Mouse (Mus musculus) thymus, postnatal 0 days (tissue): ENCODE measurements around the gene Cant1. TPM values are rescaled to one million over a fixed set of nuclear protein-coding genes. Genes with fewer than 3 reads are reported as not detected.

ENCODE experiments used
- DNase-seq: peaks from one replicate; pipeline ENCODE4 v3.0.0-alpha.2; 2015; ENCODE audit warnings: low spot score
- polyA plus RNA-seq: library from polyadenylated mRNA; unstranded; fragments of >200 nt; fragmentation: Nextera tagmentation; extraction: Ambion mirVana; gene quantifications from 2 replicates; pipeline ENCODE4 v1.2.1, GENCODE M21; 2015

Cant1 gene
- polyA plus RNA-seq, 1 experiment from 2014 or later = 26.6 TPM

DNA sequence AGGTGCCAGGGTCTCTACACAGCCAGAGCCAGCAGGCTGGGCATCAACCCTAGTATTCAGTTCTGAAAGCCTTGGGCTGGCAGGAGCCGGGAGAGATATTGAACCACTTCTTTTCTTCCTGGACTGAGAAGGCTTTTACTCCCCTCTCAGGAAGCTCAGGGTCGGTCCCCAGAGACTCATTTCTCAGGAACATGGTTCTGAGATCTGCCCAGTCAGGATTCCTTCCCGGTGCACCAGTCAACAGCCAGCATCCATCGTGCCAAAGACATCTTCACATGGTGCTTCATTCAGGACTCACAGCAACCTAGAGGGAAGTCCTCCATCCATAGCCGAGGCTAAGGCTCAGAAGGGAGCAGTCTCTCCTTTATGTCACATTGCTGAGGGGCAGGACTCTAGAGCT, 44.4 kb downstream of the Cant1 start:
- DNase-seq = no peak

DNA sequence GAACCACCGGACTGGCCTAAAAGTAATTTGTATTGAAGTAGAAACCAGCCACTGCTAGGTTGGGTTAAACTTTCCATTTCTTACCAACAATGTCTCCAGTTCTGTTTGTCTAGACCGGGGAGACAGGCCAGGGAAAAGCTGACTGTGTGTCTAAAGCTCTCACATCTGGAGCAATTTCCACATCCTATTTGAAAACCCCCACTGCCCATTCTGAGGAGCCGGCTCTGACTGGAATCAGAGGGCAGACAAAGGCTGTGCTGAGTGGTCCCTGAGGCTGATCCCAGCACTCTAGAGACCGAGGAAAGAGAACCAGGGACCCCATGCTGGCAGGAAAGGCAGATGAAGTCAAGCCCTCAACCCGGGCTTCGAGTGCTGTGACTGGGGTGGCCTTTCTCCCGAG, 46.2 kb downstream of the Cant1 start:
- no peak for DNase-seq

DNA sequence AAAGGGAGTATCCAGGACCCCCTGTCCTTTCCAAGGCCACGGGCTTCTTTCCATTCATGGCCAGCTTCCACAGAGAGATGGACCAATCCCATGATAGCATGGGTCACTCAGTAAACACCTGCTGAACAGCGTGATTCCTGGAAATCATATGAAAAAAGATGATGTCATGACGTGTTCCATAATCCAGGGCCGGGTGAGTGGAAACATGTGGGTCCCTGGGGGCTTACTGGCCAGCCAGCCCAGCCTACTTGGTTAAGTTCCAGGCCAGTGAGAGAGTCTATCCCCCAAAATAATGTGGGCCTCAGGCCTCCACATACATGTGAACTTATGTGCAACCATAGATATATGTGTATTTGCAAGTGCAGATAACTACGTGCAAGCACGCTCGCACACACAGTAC, 47.0 kb downstream of the Cant1 start:
- DNase-seq = no peak

DNA sequence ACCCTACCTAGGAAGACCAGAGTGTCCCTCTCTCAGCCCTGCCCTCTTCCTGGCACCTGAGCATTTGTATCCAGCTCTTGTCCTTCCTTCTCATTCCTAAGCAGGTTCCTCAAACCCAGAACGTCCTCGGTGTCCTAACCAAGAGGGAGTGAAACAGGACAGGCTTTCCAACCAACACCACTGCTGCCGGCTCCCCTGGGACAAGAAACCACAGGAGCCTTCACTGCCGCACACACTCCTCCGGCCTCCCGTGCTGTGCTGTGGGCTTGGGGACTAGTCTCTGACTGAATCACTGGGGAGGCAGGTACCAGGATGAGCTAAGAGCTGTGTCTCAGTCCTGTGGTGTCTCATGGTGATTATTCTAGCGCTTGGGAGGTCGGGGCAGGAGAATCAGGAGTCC, 49.2 kb downstream of the Cant1 start:
- DNase-seq = no peak

DNA sequence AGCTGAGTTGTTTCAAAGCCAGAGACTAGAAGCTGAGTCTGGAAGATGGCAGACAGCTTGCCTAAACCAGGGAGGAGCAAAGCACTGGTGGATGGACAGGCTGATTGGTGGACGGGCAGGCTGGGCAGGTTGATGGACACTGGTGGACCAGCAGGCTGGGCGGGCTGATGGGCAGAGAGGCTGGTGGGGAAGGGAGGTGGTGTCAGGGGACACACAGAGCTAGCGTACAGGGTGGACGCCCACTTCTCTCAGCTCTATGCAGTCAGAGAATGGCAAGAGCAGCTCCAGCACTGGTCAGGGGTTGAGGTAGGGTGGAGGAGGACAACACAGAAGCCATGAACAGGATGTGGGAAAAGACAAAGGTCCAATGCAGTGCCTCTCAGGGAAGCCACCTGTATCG, 49.6 kb downstream of the Cant1 start:
- DNase-seq = no peak

DNA sequence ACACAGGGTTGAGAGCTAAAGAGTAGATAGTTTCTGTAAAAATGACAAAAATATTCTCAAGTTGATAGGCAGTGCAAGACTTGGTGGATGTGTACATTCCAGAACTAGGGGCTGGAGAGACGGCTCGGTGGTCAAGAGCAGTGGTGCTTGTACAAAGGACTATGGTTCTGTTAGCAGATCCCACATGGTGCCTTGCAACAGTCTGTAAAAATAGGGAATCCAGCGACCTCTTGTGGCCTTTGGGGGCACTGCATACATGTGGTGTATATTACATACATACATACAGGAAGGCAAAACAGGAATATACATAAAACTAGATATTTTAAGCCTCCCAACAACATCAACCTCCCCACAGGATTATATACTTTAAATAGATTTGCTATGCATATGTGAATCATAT, 50.6 kb downstream of the Cant1 start:
- DNase-seq = peak; percentile 63

DNA sequence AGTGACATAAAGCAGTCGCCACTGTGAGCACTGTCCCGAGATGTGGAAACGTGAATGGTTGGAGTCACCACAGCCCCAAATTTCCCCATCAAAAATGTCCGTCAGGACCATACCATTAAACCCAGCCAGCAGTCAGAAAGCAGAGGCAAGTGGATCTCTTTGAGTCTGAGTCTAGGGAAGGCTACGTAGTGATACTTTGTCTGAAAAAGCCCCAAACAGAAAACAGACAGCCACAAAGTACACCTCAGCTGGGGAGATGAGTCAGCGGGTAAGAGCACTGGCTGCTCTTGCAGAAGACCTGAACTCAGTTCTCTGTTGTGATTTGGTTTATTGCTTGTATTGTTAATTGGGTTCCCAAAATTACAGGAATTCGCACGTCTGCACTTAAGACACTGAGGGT, 52.3 kb downstream of the Cant1 start:
- no peak for DNase-seq

DNA sequence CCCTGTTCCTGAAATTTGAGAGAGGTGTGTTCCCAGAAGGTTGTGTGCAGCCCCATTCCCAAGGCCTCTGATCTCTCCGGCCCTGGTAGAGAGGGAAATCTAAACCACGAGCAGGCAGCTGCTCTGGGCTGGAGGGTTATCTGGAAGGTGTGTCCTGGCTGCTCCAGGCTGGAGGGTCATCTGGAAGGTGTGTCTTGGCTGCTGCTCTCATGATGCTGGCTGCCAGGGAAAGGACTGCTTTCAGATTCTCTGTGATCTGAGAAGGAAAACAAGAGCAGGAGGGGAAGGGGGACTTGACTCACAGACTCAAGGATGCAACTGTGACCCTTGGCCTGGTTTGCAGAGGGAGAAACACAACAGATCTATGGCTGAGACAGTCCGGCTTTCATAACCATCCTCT, 52.8 kb downstream of the Cant1 start:
- DNase-seq = no peak

DNA sequence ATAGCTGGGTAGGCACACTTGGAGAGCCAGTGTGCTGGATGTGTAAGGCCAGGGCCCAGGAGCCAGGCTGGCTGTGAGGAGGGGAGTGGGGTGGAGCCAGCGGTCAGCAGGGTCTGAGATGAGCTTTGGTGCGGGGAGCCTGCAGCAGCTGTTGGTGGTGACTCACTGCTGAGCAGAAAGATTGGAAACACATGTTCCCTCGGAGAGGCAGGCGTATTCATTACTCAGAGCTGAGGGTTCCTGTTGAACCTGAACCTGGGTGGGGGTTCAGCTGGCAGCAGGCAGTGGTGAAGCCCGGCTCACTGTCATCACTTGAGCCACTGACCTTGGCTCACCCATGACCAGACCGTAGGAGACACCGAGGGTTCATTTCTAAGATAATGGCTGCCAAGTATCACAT, 53.7 kb downstream of the Cant1 start:
- no peak for DNase-seq

DNA sequence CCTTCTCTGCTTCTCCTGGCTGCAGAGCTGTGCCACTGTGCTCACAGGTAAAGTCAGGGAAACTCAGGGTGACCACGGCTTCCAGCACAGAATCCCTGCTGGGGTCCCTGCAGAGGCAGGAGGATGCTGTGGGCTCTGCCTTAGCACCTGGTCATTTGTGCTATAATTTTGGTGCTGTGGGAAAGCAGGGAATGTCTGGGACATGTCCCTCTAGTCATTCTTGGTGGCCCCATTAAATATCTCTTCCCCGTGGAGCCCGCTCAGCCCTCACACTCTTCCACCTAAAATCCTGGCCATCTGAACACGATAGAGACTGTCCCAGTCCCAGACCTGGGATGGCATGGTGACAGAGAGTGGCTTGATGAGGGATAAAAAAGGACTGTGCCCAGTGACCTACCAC, 54.9 kb downstream of the Cant1 start:
- no peak for DNase-seq

DNA sequence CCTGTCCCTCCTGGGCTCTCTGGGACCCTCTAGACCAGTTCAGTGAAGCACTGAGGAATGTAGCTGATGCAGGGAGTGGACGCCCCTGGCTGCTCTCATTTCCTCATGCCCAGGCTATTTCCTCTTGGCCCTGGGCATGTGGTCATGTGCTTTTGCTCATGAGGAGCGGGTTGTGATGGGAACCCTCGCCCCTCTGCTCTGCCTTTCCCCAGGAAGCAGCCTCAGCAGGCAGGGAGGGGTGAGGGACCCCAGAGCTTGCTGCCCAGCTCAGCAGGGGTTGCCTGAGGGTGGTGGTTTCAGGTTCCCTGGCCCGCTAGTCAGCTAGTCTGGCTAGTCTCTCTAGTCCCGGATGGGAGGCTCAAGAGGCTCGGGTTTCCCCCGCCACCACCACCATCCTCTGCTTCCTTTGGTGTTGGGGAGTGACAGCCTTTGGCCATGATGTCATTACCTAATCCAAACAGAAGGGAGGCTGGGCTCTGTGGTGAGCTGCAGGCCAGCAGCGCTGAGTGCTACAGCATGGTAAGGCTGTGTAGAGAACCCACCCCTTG, 55.8 kb downstream of the Cant1 start:
- no peak for DNase-seq

DNA sequence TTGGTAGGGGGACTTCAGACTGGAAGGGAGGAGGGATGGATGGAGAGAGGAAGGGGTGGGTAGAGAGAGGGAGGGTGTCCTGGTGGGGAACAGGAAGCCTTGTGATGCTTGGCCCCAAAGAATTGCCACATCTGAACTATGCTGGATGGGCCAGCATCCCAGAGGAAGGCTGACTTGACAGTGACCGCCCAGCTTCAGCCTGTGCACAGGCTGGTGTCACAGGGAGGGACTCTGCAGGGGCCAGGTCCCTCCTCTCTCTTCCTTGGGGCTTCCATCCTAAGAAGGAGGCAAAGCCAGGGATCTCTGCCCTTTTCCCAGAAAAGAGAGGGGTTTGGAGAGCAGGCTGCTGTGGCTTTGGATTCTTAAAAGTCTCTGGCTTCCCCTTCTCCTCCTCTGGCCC, 56.4 kb downstream of the Cant1 start:
- DNase-seq = no peak

DNA sequence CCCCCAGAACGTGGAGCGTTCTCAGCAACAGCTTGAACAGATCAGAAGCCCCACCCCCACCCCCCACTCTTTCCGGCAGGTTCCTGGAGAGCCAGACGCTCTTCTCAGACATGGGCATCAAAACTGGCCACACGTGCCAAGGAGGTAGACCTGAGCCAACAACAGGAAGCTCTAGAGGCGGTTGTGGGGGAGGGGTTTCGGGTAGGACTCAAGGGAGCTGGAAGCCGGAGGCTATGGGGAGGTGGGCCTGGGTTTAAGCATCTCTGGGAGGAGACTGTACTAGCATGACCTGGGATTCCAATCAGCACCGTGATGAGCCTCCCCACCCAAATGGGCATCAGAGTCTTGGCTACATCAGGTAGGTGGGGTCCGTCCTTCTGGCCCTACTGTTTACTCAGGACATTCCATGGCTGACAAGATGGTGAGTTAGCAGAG, 58.0 kb downstream of the Cant1 start:
- DNase-seq = peak; percentile 22

DNA sequence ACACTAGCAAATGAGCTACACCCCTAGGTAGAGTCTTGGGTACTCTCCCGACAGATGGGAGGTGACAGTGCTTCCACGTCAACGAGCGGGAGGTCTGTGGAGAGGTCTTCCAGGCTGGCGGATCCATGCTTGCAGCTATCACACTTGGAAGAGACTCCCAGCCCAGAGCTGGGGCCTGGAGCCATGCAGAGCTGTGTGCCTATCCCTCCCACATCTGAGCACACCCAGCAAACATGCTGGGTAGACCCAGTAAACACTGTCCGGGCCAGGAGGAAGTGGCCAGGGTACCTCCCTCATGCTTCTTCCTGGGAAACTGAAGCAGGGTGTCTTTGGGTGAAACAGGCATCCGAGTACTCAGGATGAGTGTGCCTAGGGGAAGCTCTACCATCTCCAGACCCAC, 58.4 kb downstream of the Cant1 start:
- DNase-seq = no peak

Other genes starting within 250 kb of the Cant1 start
- gene Cyth1, start 170.5 kb downstream of the Cant1 start, polyA plus RNA-seq = 44.7 and 46.1 TPM in 2 replicates
- 13.0 and 15.2 TPM in 2 replicates for gene Usp36, start 128.8 kb downstream of the Cant1 start, polyA plus RNA-seq
- gene Cep295nl, start 76.6 kb downstream of the Cant1 start, polyA plus RNA-seq = 0.21 and 0.30 TPM in 2 replicates
- gene Timp2, start 63.3 kb downstream of the Cant1 start, polyA plus RNA-seq = 45.1 and 45.2 TPM in 2 replicates
- 100.0 and 116 TPM in 2 replicates for gene Lgals3bp, start 17.0 kb downstream of the Cant1 start, polyA plus RNA-seq
- gene C1qtnf1, start 9.1 kb upstream of the Cant1 start, polyA plus RNA-seq = 2.4 and 2.8 TPM in 2 replicates
- 16.0 and 17.1 TPM in 2 replicates for gene Engase, start 57.7 kb upstream of the Cant1 start, polyA plus RNA-seq